Mouse (Mus musculus) regulatory T cell (primary cell): ENCODE measurements around the gene Trim46.

ENCODE experiments used
- in situ Hi-C: fragments of 300-600 bp; cut with MboI, MseI; formaldehyde crosslinking; loops from one replicate; pipeline ENCODE4 v1.15.1; 2025; ENCODE audit warnings: high pct_unique_total_duplicates

Gene Trim46

DNA sequence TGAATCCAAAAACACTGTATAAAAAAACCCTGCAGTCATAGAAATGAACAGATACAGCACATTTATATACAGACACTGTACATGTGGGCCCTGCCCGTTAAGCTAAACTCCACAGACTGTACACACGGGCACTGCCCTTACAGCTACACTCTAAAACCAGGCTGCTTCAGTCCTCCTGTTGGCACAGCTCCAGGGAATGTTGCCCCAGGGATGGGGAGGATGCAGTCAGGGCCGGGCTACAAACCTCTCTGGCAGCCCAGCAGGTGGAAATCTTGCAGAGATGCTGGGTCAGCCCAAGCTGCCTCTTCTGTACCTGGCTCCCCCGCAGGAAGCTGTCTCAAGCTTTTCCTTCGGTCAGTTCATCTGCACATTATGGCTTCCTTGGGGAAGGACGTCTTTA, 25.7 kb upstream of the Trim46 start:
- in situ Hi-C loops: no loop called here

DNA sequence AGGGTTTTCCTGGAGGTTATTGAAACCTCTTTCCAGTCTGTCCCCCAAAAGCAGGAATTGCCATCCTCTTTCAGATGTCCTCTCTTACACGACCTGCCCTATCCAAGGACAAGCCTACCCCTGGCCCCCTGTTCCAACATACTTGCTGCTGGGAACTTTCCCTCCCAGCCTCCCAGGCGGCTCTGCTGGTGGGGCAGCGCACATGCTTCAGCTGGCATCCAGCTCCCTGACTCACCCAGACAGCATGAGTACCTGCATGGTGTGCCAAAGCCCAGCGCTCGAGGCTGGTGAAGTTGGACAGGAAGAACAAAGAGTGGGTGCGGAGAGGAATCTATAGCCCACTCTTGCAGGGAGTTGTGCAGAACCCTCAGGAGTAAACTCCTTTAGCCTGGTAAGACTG, 24.8 kb upstream of the Trim46 start:
- in situ Hi-C loops: no loop called here

DNA sequence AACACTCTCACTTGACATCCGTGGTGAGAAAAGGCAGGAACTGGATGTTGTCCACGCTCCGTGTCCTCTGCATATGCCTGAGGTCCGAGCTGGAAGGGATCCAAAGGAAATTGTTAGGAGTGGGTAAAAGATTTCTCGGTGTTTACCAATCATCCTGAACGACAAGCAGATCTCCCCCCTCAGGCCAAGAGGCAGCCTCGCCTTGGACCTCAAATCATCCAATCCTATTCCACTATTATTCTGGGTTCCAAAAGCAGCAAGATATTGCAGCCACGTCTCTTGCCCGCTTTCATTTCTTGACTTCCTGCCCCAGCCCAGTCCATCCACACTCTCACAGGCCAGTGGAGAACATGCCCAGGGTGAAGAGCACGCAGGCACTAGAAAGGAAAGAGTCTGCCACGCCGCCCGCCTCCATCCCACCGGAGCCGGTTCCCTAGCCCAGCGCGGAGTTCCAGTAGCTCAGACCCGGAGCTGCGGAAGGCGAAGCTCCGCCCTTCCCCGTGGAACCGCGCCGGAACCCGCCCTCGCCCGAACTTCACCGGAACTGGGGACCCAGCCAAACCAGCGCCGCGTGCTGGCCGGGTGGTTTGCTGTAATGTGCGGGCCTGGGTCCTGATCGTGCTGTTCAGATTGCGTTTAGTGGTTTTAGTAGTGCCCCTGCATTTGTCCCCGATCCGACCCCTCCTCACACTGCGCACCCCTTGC, 24.1 kb upstream of the Trim46 start, which contains the start of gene Slc50a1:
TSS of gene Slc50a1 (minus strand) at position 520 of the 705 bp plus-strand sequence.
- in situ Hi-C loops: no loop called here

DNA sequence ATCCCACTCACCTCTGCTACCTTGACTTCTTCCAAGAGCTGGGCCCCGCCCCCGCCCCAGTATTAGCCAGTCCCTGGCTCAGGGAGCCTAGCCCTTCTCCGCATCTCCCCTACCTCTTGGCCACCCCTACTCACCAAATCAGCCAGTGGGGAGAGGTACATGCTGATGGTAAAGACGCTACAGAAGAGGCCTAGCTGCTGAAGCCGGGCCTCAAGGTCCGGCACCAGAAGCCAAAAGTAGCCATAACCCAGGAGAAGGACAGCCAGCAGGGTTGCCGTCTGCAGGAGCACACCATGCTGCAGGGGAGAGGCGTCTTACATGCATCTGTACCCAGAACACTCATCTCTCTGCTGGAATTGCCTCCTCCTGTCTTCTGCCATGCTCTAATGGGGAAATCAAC, 22.8 kb upstream of the Trim46 start:
- in situ Hi-C loops: no loop called here

DNA sequence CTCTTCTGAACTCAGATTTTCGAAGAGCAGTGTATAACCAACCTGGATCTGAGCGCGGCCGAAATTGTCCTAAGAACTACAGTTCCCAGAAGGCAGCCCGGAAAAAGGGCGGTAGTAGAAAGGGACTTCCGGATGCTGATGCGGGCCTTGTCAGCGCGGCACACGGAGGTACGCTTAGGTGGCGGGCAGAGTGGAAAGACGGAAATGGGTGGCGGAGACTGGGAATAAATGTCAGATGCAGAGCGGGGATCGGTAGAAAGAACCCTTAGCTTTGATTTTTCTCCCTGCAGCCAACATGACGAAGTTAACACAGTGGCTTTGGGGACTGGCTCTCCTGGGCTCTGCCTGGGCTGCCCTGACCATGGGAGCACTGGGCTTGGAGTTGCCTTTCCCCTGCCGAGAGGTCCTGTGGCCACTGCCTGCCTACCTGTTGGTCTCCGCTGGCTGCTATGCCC, 20.4 kb upstream of the Trim46 start:
- in situ Hi-C loops: no loop called here

DNA sequence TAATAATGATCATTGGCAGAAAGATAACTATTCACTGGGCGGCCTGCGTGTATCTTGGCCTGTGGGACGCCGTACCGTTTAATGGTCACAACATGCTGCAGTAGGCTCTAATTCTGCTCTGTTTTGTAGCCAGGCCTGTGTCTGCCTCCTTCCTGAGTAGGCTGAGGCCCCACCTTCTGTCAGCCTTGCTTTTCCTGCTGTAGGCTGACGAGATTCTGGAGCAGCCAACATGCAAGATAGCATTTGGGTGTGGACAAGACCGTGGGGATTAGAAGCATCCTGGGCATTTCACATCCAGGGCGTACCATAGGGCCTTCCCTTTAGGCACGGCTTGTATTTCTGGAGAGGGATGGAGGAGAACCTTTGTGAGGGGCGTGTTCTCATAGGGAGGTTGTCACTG, 16.3 kb upstream of the Trim46 start:
- in situ Hi-C loops: no loop called here

DNA sequence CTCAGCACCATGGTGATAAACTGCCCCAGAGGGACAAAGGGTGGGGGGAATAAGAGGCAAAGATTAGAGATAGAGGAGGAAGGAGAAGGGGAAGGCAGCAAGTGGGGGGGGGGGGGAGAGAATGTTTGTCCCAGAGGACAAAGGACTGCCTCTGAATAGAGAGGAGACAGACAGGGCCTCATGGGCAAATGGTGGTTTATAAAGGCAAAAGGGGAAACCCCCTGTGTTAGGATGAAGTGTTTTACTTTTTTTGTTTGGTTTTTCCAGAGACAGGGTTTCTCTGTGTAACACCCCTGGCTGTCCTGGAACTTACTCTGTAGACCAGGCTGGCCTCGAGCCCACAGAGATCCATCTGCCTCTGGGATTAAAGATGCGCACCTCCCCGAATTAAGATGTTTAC, 14.1 kb upstream of the Trim46 start:
- in situ Hi-C loops: no loop called here

DNA sequence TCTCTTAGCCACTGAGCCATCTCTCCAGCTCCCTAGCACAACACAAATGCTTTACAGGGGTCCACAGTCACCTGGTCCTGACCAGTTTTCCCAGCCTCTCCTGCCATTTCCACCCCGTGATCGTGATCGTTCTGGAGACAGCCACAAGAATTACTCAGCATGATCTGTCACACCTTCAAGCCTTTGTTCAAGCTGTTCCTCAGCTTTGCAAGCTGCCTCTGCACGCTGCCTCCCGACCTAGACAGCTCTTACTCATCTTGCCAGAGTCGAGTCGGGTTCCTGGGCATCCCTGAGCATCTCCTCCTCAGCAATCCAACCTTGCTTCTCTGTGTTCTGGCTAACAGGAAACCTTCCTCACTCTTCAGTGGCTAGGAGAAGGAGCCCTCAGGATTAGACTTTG, 13.0 kb upstream of the Trim46 start, which contains the start of gene Dpm3:
TSS of gene Dpm3 (plus strand) at position 283 of the 400 bp plus-strand sequence.
- in situ Hi-C loops: no loop called here

DNA sequence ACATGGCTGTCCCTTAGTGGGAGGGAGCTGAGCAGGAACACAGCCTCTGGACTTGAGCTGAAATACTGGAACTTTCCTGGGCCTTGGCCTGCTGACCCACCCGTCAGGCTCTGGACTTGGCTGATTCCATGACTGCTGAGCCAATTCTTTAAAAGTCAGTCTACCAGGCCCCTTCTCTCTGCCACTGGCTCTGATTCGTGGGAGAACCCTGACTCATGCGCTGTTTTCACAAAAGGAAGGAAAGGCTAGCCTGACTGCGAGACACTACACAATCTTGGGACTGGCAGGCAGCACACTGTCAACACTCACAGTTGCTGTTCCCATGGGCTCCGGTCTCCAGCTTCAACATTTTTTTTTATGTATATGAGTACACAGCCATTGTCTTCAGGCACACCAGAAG, 10.1 kb upstream of the Trim46 start:
- in situ Hi-C loops: no loop called here

DNA sequence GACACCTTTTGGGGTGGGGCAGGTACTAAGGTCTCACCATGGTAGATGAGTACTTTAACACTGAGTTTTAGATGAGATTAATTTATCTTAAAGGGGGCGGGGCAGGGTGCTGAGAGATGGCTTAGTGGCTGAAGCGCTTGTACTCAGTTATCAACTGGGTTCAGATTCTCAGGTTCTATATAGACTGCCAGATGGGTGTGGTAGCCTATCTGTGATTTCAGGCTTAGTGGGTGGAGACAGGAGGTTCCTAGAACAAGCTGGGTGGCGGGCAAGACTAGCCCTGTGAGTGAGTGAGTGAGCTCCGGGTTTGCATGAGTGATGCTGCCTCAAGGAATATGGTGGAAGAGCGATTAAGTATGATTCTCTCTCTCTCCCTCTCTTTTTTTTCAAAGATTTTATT, 8.9 kb upstream of the Trim46 start:
- in situ Hi-C loops: no loop called here

DNA sequence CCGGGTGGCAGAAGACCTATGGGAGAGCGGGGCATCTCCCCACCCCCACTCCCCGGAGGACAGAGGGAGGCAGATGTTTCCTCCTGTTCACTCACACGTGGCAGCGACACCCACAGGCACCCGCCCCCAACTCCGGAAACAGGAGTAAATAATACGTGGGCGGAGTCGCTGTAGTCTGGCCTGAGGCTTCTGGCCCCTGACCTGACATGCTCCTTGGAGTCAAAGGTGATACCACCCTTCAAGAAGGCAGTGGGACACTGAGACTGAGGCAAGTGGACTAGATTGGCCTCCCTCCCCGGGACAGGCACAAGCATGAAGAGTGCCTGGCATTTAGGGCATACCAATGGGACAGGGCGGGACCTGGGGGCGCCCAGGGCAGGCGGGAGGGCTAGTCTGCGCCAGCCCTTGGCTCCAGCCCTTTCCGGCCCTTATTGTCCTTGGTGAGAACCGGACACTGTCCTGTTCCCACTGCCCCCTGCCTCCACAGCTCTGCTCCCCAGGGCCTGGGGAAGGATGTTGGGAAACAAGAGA, 5.3 kb upstream of the Trim46 start:
- in situ Hi-C loops: no loop called here

DNA sequence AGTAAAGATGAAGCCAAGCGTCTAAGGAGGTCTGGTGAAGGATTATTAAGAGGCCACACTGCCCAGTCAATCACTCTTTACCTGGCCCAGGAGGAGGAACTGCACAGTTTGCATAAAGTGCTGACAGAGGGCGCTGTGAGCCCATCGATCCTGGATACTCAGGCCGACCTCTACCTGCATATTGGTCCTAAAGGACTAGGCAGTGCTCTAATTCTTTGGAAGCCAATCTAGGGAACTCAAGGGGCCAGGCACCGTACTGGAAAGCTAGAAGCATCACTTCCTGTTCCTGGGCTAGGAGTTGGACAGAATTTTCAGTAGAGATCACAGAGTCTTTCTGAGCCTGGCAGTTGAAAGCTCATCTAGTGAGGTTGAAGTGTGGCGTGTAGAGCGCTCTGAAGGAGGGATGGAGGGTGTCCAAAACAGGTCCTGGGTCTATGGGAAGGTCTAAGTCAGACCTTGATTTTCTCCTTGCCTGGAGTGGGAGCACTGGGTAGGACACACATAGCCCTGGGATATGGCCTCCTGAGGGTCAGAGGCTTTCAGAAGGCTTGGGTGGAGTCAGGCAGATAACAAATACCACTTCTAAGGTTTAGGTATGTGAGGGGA, 4.4 kb upstream of the Trim46 start:
- in situ Hi-C loops: no loop called here

DNA sequence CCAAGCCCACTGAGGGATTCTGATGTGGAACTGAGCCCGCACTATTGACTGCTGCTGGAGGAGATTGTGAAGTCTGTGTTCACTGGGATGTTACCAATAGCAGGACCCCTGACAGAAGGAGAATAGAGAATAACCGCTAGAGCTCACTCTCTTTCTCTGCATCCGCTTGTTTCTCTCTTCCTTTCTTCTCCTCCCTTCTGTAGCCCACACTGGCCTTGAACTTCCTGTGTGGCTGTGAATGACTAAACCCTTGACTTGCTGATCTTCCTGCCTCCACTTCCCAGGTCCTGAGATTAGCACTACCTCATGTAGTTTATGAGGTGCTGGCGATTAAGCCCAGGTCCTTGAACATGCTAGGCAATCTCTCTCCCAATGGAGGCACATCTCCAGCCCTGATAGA, 1.4 kb upstream of the Trim46 start:
- in situ Hi-C loops: loop anchor here (5.0 kb wide), 1 partner anchor 35 kb away; the partner anchor contains the start of gene Efna1

DNA sequence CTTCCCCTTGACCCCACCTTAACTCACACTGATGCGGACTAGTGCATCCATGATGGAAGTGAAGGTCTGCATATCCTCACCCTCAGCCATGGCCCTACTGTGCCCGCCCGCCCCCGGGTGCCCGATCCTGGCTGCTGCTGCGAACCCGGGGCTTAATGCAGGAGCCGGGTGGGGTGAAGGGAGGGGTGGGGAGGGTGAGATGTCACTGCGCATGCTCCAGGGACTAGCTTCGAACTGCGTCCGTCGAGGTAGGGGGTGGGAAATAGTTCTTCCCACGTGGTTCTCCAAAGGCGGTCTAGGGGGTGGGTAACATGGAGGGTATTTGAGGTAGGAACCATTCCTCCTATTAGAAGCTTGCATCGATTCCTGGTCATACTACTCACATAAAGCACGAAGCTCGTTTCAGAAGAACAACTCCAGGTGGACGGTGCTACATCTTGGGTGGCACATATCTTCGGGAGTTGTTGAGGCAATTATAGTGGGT, 379 bp downstream of the Trim46 start, which contains the start of gene Krtcap2:
TSS of gene Krtcap2 (plus strand) at position 279 of the 484 bp plus-strand sequence.
- in situ Hi-C loops: loop anchor here (5.0 kb wide), 1 partner anchor 37 kb away; the partner anchor contains the start of gene Efna1

DNA sequence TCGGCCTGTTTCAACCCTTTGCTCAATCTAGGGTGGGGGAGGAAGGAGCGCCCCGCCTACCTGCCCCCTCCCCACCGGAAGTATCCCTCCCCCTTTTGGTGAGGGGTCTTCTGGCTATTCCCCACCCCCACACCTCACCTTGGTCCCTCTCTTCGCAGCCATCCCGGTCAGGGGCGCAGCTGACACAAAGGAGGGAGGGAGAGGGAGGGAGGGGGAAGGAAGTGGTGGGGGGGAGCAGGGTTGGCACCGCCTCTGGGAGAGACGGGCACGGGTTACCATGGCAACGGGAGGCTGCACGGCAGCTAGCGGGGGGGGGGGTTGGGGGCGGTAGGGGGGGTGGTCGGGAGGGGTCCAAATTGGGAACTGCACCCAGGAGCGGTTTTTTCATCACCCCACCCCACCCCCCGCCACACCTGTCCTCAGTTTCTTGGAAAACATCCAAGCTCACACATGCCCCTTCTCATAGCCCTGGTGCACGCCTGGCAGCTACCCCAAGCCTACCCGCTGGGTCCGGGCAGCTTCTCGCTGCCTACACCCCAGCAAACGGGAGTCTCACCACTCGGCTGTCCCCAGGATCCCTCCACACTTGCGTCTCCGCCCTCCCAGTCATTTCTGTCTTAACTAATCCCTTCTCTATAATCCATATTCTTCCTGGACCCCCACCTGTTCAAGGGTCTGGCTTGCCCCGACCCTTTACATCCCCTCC, 974 bp downstream of the Trim46 start:
- in situ Hi-C loops: loop anchor here (5.0 kb wide), 1 partner anchor 37 kb away; the partner anchor contains the start of gene Efna1

DNA sequence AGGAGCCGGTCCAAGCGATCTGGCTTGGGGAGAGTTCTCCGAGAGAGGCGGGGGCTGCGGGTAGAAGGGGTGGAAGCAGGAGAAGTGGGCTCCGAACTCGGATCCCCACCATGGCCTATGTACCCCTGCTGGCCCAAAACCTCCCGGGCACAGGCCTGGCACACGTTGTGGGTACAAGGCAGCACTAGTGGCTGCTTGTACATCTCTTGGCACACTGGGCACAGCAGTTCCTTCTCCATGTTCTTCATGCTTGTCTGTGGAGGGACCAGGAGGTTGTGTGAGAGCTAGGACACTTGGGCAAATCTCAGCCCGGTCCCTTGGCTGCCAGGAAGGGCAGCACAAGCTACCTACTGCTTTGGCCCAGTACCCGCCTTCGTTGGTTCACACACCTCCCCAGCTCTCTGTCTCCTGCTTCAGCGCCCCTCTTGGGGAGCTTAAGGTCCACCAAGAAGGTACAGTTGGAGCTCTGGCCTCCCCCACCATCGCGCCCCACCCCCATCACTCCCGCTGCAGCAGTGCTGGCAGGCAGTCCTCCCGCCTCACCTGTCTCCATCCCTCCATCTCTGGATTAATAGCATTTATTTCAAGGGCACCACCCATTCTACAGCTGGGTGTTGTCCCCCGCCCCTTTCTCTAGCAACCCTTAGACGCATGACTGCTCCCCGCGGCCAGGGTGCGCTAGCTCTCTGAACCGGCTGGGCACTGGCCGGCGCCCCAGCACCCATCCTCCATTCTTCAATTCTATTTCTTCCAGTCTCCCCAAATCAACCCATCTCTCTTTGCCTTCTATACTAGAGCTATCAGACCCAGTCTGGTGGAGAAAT, 1.7 kb downstream of the Trim46 start:
- in situ Hi-C loops: no loop called here

DNA sequence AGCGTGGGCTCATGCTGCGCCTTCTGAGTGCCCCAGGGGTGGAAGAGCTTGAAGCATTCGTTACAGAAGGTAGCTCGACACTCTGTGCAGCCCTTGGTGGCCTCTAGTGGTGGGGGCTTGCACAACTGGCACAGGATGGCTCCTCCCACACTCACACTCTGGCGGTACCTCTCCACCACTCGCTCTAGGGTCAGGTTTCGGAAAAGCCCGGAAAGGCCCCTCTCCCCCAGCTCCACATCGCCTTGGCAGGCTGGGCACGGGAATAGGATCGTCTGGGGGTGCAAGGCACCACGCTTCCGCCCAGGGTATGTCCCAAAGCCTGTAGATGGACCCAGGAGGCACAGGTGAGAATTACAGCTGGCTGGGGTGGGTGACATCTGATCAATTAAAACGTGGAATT, 2.5 kb downstream of the Trim46 start:
- in situ Hi-C loops: no loop called here

DNA sequence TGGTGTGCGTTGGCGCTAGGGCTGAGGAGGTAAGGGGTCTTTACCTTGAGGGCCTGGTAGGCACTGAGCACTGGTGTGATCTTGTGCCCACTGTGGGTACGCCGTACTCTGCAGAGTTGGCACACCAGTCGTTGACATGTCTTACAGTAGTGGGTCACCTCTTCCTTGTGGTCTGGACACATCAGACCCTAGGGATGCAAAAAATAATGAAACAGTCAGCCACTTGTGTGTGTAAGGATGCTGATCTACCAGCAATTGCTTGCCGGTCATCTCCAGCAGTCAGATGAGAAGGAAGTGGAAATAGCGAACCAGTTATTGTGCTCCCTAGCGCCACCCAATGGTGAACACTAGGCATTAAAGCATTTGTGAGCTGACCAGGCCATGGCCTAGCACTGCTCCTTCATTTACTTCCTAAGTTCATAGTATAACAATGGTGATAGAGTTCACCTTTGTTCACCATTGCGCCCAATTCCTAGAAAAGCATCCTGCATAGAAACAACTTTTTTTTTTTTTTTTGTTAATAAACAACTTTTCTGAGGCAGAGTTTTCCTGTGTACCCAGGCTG, 3.7 kb downstream of the Trim46 start:
- in situ Hi-C loops: no loop called here

DNA sequence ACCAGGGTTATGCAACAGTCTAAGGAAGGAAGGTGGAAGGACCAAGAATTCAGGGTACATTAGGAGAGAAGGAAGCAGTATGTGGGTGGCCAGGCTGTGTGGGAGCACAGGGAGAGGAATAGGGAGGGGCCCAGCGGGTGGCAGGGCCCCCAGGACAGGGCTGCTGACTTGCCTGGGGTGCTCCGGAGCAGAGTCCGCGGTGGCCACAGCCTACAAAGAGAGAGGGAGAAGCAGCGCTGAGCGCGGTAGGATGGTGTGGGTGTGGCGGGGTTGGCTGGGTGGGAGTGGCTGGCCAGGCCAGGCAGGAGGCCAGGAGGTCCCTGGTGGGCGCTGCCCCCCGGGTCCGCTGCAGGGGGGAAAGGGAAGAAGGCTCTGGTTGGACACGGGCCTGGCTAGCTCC, 7.6 kb downstream of the Trim46 start:
- in situ Hi-C loops: no loop called here

DNA sequence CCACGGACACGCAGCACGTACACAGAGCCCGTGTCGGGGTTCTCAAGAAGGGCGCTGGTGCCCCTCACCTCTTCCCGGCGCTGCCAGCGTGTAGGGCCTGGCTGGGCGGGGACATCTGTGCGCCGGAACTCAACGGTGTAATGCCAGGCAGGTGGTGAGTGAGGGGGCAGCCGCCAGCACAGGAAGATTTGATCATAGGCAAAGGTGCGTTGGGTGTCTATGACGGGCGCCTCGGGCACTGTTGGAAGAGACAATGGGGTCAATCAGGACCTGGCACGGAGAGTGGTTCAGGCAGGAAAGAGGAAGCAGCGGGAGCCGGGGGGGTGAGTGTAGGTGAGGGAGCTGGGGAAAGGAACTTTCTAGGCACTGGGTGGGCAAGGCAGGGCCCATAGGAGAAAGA, 8.4 kb downstream of the Trim46 start:
- in situ Hi-C loops: no loop called here

DNA sequence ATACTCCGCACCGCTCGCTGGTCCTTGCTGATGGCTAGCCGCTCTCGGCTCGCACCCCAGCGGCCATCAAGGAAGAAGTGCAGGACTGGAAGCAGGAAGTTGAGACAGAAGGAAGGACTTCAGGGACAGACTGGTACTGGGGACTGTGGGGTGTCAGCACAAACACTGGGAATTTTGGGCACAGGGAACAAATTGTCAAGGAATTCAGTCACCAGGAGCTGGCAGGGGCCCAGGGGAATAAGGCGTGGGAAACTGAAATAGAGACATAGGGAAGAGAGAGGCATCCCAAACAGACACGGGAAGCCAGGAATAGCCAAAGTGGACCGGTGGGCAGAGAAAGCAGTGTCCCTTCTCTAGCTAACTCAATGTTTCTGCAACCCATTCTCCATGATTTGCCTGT, 9.6 kb downstream of the Trim46 start:
- in situ Hi-C loops: no loop called here
